Mouse (Mus musculus): ENCODE results near the gene Lrrc4b. TPM values are rescaled to one million over a fixed set of nuclear protein-coding genes. Genes with fewer than 3 reads are reported as not detected.
A peak's percentile ranks its signal among the peaks of the same experiment; 100 is the strongest.

Gene Lrrc4b
- total RNA-seq (2021), result 100 to 1,000 TPM; 268 to 278 TPM

DNA sequence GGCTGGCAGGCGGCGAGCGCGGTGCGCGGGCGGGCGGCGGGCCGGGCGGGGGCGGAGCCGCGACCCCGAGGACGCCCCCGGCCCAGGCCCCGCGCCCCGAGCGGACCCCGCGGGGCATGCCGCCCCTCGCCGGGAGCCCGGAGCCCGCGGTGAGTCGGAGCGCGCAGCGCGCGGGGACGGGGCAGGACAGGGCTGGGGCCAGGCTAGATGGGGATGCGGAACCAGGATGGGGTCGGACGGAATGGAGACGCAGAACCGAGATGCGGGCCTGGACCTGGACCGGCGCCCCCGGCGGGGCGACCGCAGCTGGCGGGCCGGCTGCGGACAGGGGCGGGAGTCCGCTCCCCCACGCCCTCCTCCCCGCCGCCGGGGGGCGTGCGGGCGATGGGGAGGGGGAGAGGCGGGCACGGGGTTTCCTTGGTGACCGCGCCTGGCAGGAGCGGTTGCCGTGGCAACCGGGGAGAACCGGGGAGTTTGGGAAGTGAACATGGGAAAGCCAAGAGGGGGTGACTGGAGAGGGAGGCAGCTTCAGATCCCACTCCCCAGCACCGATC is at the start of gene Lrrc4b:
Gene Lrrc4b, plus strand, starts transcription at position 51 of the 554 bp plus-strand sequence.
- intact Hi-C loops (cut with DNase I), result loop anchor here (1.0 kb wide), 1 partner anchor 12 kb away; no protein-coding TSS in a partner anchor
- peak; percentile 85 to 86 for DNase-seq (ENCODE audit: low spot score in 2 of 2)

DNA sequence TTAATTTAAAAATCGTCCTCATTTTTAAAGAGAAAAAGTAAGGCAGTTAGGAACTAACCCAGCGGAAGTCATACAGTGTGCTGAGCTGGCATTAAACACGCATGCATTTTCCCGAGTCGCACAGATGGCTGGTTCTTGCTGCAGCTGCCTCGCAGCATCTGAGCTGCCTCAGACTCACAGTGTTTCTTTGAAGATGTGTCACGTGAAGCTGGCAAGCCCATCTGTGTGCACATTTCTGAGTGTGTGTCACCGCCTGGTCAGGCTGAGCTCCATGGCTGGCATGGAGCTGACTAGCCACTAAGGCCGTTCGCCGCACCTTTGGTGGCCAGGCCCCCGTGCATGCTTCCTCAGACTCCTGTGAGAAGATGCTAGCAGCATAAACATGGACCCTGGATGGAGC is 46.3 kb upstream of the Lrrc4b start:
- DNase-seq (ENCODE audit: low spot score in 2 of 2), result peak; percentile 84 to 95
- intact Hi-C loops (cut with DNase I), result loop anchor here (10.0 kb wide), 1 partner anchor 262 kb away; no protein-coding TSS in a partner anchor

DNA sequence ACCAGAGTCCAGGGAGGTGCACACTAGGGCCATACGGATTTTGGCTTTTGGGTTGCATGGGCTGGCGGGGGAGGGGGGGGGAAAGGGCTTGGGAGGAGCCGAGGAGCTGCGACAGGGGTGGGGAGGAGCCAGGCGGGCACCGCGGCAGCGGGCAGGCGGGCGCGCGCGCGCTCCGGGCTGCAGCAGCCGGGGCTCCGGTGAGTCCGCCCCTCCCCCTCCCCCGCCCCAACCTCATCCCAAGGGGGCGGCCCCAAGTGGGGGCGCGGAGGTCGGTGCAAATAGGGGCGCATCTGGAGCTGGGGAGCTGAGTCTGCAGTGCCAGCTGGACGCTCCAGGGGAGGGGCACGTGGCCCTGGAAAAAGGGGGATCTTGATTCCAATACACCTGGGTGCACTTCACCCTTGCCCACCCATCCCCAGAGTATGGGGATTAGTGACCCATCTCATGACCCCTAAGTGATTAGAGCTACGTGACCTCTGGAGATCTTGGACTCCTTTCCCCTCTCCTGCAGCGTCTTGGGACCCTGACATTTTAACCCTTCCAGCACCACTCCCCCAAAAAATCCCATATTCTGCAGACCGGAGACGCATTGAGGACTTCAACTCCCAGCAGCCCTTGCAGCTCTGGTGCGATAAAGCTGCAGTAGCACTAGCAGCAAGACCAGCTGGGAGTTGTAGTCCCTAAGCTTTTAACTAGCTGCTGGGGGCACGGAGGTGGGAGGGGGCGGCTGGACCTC is 44.7 kb upstream of the Lrrc4b start, which contains the start of gene Syt3:
Gene Syt3, plus strand, starts transcription at position 123 of the 736 bp plus-strand sequence.
- intact Hi-C loops (cut with DNase I), result loop anchor here (10.0 kb wide), 1 partner anchor 261 kb away; no protein-coding TSS in a partner anchor

DNA sequence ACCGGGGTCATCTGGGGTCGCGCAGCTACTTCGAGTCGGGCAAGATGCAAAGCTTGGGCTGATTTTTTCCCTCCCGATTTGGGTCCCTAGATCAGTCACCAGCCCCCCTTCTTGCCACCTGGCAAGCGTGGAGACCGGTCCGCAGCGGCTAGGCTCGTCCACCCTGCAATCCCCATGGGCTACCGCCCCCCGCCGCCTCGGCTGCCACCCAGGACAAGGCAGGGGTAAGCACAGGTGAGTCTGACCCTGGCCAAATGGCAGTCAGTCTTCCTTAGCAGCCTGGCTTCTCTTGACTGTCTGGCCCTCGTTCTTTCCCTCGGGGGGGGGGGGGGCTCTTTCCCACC is 44.1 kb upstream of the Lrrc4b start:
- intact Hi-C loops (cut with DNase I), result loop anchor here (10.0 kb wide), 1 partner anchor 260 kb away; no protein-coding TSS in a partner anchor
- DNase-seq (ENCODE audit: low spot score in 2 of 2), result no peak

More for the DNA sequence above, 44.7 kb upstream of the Lrrc4b start, which contains the start of gene Syt3:
- peak; percentile 85 to 90 for DNase-seq (ENCODE audit: low spot score in 2 of 2)

DNA sequence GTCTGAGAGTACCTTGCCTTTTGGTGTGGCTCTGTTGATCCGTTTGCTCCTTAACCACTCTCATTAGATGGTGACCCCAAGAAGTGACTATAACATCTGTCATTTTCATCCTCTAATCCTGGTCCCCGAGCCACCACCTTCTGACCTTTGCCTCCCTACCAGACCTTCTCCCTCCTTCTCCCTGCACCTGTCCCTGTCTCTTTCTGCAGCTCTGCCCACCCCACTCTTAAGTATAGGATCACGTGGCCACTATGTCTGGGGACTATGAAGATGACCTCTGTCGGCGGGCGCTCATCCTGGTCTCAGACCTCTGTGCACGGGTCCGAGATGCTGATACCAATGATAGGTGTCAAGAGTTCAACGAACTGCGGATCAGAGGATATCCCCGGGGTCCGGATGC is 43.1 kb upstream of the Lrrc4b start, which contains the start of gene 1700008O03Rik:
Gene 1700008O03Rik, minus strand, starts transcription at position 101 of the 400 bp plus-strand sequence.
- DNase-seq (ENCODE audit: low spot score in 2 of 2), result no peak
- intact Hi-C loops (cut with DNase I), result loop anchor here (10.0 kb wide), 1 partner anchor 259 kb away; no protein-coding TSS in a partner anchor

DNA sequence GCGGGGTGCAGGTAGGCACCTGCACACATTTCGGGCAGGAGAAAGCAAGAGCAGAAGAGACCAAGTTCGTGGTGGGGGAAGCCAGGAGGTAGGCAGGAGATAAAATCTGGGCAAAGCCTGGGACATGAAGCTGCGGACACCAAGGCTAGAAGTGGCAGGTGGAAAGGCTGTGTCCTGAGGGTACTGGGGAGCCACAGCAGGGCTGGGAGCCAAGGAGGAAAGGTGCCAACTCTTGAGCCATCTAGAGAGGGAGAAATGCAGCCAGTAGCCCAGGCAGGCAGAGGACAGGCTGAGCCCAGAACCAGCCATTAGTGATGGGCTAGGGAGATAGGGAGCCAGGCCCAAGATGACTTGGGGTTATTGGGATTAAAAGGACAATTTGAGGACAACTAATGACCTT is 37.0 kb upstream of the Lrrc4b start:
- no peak for DNase-seq (ENCODE audit: low spot score in 2 of 2)
- intact Hi-C loops (cut with DNase I), result no loop called here

- no peak for DNase-seq (ENCODE audit: low spot score in 2 of 2)
- intact Hi-C loops (cut with DNase I), result no loop called here
These were observed 36.5 kb upstream of the Lrrc4b start for GRCm38 (mm10) chr7:44392341-44392740.

GRCm38 (mm10) chr7:44393284-44393683 is 35.5 kb upstream of the Lrrc4b start:
- intact Hi-C loops (cut with DNase I), result no loop called here
- no peak for DNase-seq (ENCODE audit: low spot score in 2 of 2)

DNA sequence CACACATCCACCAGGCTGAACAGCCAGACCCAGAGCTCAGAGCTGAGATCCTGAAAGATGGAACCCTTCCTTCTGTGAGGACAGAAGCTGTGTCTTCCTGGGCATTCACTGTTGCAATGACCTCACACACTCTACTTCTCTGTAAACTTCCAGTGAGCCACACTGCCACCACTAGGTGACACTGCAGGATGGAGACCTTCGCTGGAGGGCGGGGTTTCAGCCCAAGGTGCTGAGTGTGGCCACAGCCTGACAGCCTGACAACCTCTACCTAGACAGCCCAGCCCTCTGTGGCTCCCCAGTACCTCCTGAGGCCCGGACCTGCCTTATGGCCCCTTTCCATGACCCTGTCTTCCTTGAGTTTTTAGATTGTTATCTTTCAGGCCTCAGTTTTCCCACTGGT is 30.2 kb upstream of the Lrrc4b start:
- DNase-seq (ENCODE audit: low spot score in 2 of 2), result peak in 1 of 2 experiments; percentile 63
- intact Hi-C loops (cut with DNase I), result no loop called here

DNA sequence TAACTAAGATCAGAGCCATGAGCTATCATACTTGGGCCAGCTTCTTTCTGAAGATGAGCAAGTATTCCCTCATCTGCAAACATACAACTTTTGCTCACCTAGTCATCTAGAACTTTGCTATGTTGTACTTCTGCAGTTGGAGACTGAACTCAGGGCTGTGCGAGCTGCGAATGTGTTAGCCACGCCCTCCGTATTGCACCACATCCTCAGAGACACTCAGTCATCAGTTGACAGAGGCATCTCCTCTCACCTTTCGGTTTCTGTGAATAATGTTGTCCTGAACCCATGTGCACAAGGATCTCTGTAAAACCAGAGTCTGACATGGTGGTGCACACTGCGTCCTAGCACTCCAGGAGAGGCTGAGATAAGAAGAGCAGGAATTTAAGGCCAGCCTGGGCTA is 27.1 kb upstream of the Lrrc4b start:
- intact Hi-C loops (cut with DNase I), result loop anchor here (2.0 kb wide), 1 partner anchor 41 kb away; no protein-coding TSS in a partner anchor

GRCm38 (mm10) chr7:44405346-44406014 is 23.3 kb upstream of the Lrrc4b start:
- DNase-seq (ENCODE audit: low spot score in 2 of 2), result peak; percentile 99
- intact Hi-C loops (cut with DNase I), result no loop called here

More for the DNA sequence above, 27.1 kb upstream of the Lrrc4b start:
- DNase-seq (ENCODE audit: low spot score in 2 of 2), result no peak

- intact Hi-C loops (cut with DNase I), result no loop called here
- no peak for DNase-seq (ENCODE audit: low spot score in 2 of 2)
These were observed 22.8 kb upstream of the Lrrc4b start for GRCm38 (mm10) chr7:44406015-44406355.

DNA sequence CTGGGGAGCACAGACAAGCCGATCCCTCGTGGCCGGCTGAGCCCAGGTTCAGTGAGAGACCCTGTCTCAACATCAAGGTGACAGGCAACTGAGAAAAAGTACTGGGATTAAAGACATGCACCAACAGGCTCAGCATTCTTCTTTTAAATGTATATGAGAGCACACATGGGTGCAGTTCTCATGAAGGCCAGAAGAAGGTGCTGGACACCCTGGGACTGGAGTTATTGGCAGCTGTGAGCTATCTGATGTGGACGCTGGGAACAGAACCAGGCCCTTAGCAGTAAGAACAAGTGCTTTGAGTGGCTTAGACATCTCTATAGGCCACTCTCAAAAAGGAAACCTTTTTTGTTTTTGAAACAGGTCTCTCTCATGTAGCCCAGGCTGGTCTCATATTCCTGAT is 17.7 kb upstream of the Lrrc4b start:
- intact Hi-C loops (cut with DNase I), result no loop called here
- DNase-seq (ENCODE audit: low spot score in 2 of 2), result no peak

DNA sequence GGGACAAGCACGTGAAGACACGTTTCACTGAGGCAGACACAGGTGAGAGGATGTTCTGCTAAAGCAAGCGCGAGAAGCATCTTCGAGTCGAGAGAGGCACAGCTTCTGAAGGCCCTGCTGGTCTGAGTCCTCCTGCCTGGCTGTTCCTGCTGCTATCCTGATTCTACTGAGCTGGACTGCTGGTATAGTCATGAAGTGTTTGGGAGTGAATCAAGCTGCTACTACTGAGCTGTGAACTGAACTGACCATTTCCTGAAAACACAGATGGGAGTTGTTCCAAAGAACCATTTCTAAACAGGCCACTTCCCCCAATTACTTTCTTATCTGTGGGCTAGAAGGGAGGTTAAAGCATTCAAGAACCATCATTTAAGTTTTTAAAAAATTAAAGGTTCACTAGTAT is 15.5 kb upstream of the Lrrc4b start:
- intact Hi-C loops (cut with DNase I), result no loop called here
- no peak for DNase-seq (ENCODE audit: low spot score in 2 of 2)

- DNase-seq (ENCODE audit: low spot score in 2 of 2), result no peak
- intact Hi-C loops (cut with DNase I), result no loop called here
These were observed 1.2 kb upstream of the Lrrc4b start for GRCm38 (mm10) chr7:44427666-44428065.

- DNase-seq (ENCODE audit: low spot score in 2 of 2), result peak in 1 of 2 experiments; percentile 60
- intact Hi-C loops (cut with DNase I), result no loop called here
These were observed 457 bp upstream of the Lrrc4b start for GRCm38 (mm10) chr7:44428171-44428950.

DNA sequence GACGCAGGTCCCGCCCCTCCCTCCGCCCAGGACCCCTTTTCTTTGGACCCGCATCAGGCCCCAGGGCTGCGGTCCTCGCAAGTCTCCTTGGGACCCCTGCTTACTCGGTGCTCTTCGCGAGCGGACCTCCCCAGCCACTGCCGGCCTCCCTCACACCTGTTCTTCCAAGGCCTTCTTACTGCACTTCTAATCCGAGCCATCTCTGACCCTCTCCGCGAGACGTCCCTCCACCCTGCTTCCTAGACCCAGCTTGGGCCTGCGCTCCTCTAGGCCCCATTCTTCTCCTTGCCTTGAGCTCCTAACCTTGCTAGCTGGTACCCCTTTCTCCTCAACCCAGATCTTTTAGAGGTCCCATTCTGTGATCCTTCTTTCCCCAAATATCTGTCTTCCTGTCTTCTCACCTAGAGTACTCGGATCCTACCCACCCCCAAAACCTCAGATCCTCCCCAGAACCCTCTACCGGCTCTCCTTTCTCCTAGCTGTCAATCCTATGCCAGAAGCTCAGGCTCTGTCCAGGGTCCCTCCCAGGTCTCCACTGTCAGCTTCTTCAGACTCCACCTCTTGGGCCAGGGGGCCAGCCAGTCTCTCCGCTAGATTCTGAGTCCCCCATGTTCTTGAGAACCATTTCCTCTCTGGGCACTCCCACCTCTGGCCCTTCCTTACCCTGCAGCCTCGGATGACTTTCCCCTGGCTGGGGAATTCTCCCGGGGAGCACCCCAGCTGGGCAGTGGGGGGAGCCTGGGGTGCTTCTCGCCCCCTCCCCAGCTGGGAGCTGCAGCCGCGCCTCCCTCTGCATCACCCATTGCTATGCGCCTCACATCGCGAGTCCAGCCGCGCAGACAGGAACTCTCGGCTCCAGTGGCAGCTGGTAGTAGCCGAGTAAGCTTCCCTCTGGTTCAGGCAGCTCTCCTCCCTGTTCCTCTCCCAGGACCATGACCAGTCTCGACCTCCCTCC is 993 bp downstream of the Lrrc4b start:
- DNase-seq (ENCODE audit: low spot score in 2 of 2), result peak; percentile 60 to 71
- intact Hi-C loops (cut with DNase I), result loop anchor here (1.0 kb wide), 1 partner anchor 11 kb away; no protein-coding TSS in a partner anchor

GRCm38 (mm10) chr7:44432550-44432949 is 3.7 kb downstream of the Lrrc4b start:
- intact Hi-C loops (cut with DNase I), result no loop called here
- peak in 1 of 2 experiments; percentile 65 for DNase-seq (ENCODE audit: low spot score in 2 of 2)

All from left cerebral cortex, postnatal 25 days (tissue).